Mouse (Mus musculus) forebrain, embryonic 15.5 days (tissue): ENCODE data around the gene Lysmd1. TPM values are rescaled to one million over a fixed set of nuclear protein-coding genes. Genes with fewer than 3 reads are reported as not detected.
"Not testable (repeated sequence)": the region's sequence is repeated elsewhere in the genome, so short reads cannot be mapped to it uniquely, and the experiment has no call there.

Experiments used
- ATAC-seq: fragments of 200-750 bp; cut with Nextera tagmentation; replicated peaks from 2 replicates; pipeline ENCODE4 v1.8.0; 2017; ENCODE audit warnings: mild to moderate bottlenecking, moderate TSS enrichment, moderate library complexity
- H3K27ac ChIP-seq: fragments of 300-500 bp; sonication (generic); replicated peaks from 2 replicates; pipeline ENCODE4 v1.5.1; 2015; ENCODE audit warnings: mild to moderate bottlenecking, inconsistent platforms
- H3K27me3 ChIP-seq: fragments of 300-500 bp; sonication (generic); 2 replicates; pipeline ENCODE4 v1.6.1; 2015; ENCODE audit warnings: inconsistent platforms
- H3K36me3 ChIP-seq: fragments of 300-500 bp; sonication (generic); 2 replicates; pipeline ENCODE4 v1.6.1; 2015; ENCODE audit warnings: mild to moderate bottlenecking, inconsistent platforms
- H3K4me1 ChIP-seq: fragments of 300-500 bp; sonication (generic); 2 replicates; pipeline ENCODE4 v1.6.1; 2015; ENCODE audit warnings: inconsistent platforms
- H3K4me2 ChIP-seq: fragments of 300-500 bp; sonication (generic); replicated peaks from 2 replicates; pipeline ENCODE4 v1.6.1; 2015; ENCODE audit warnings: mild to moderate bottlenecking, inconsistent platforms
- H3K4me3 ChIP-seq: fragments of 300-500 bp; sonication (generic); 2 replicates; pipeline ENCODE4 v1.5.1; 2015; ENCODE audit warnings: mild to moderate bottlenecking, inconsistent platforms
- H3K9ac ChIP-seq: fragments of 300-500 bp; sonication (generic); replicated peaks from 2 replicates; pipeline ENCODE4 v1.6.1; 2015; ENCODE audit warnings: mild to moderate bottlenecking, inconsistent platforms
- H3K9me3 ChIP-seq: fragments of 300-500 bp; sonication (generic); 2 replicates; pipeline ENCODE4 v1.6.1; 2016; ENCODE audit warnings: inconsistent platforms
- WGBS: fragments of 180-500 bp; shearing (Covaris S2); methylation state at CpG from one replicate; pipeline ENCODE4 v1.1.7; 2015; ENCODE audit warnings: mixed read lengths; 5-methylcytosine and 5-hydroxymethylcytosine counted together
- polyA plus RNA-seq: library from polyadenylated mRNA; unstranded; fragments of >200 nt; fragmentation: Nextera tagmentation; extraction: Ambion mirVana; gene quantifications from 2 replicates; pipeline ENCODE4 v1.2.1, GENCODE M21; 2015

Gene Lysmd1
- polyA plus RNA-seq, 1 experiment from 2014 or later, result 42.2 TPM

GRCm38 (mm10) chr3:95121580-95121979 is 12.3 kb upstream of the Lysmd1 start:
- no peak for ATAC-seq
- H3K36me3 ChIP-seq, result peaks cover 59% of the 10 kb centered on the region
- 90% methylated on average over 6 of the region's 6 CpGs for WGBS
- H3K27ac ChIP-seq, result no peak overlapping the region
- no peaks in the 10 kb centered on the region for H3K27me3 ChIP-seq
- no peak overlapping the region for H3K9ac ChIP-seq
- H3K9me3 ChIP-seq, result no peaks in the 10 kb centered on the region
- H3K4me1 ChIP-seq, result peaks cover 11% of the 10 kb centered on the region
- no peak overlapping the region for H3K4me3 ChIP-seq
- H3K4me2 ChIP-seq, result no peak overlapping the region

- H3K27ac ChIP-seq, result peak within 1 kb of the TSS; percentile 47
- H3K9me3 ChIP-seq, result no peaks in the 10 kb centered on the region
- H3K36me3 ChIP-seq, result peaks cover 38% of the 10 kb centered on the region
- ATAC-seq, result 0 out of 2 replicates have a peak, but pooled peaks have one; percentile 39
- H3K4me3 ChIP-seq, result no peak within 1 kb of the TSS
- H3K27me3 ChIP-seq, result no peaks in the 10 kb centered on the region
- H3K9ac ChIP-seq, result no peak within 1 kb of the TSS
- 63% methylated on average over 6 of the region's 6 CpGs for WGBS
- H3K4me1 ChIP-seq, result peaks cover 11% of the 10 kb centered on the region
- H3K4me2 ChIP-seq, result no peak within 1 kb of the TSS
Observed at GRCm38 (mm10) chr3:95124246-95124645, 9.6 kb upstream of the Lysmd1 start, which contains the start of gene Tmod4. Gene Tmod4, plus strand, starts transcription at chr3:95124476.

DNA sequence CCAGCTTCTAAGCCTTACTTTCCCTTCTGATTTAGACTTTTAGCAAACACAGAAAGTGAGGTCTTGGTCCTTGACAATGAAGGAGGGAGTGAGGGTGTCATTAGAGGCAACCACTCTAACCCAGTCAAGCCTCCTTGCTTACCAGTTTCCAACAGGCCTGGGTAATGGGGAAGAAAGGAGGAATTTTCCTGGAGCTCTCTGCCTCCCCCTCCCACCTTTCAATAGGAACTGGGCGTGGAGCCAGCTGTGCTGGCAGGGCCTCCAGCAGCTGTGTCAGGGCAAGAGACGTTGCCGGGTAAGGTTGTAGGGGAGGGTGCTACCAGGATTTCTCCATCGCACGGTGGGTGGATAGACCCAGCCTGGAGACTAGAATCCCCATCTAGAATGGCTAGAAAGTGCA is 8.9 kb upstream of the Lysmd1 start:
- H3K9me3 ChIP-seq, result no peaks in the 10 kb centered on the region
- WGBS, result 12% methylated on average over 5 of the region's 5 CpGs
- ATAC-seq, result peak; percentile 36; the same call in 1 of the 2 replicates
- H3K4me3 ChIP-seq, result no peak overlapping the region
- no peak overlapping the region for H3K9ac ChIP-seq
- H3K27ac ChIP-seq, result peak overlapping the region; percentile 47
- H3K4me1 ChIP-seq, result peaks cover 11% of the 10 kb centered on the region
- no peaks in the 10 kb centered on the region for H3K27me3 ChIP-seq
- peaks cover 37% of the 10 kb centered on the region for H3K36me3 ChIP-seq
- no peak overlapping the region for H3K4me2 ChIP-seq

DNA sequence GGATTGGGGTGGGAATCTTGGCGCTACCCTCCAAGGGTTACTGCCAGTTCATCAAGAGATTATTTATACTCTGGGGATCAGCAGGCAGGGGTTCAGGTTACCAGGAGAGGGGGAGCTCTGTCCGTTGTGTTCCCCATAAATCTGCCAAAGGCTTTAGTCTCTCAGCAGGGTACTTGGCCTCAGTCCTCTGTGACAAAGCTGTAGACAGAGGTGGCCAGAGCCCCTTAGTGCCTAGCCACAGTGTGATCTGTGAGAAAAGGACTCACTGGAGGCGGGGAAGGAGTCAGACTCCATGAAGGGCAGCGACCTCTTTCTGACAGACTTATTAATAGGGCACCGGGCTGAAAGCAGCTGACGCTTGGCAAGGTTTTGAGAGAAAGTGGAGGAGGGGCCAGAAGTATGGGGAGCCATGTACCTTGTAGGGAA is 4.6 kb upstream of the Lysmd1 start:
- no peak overlapping the region for H3K4me2 ChIP-seq
- WGBS, result 54% methylated on average over 6 of the region's 6 CpGs

DNA sequence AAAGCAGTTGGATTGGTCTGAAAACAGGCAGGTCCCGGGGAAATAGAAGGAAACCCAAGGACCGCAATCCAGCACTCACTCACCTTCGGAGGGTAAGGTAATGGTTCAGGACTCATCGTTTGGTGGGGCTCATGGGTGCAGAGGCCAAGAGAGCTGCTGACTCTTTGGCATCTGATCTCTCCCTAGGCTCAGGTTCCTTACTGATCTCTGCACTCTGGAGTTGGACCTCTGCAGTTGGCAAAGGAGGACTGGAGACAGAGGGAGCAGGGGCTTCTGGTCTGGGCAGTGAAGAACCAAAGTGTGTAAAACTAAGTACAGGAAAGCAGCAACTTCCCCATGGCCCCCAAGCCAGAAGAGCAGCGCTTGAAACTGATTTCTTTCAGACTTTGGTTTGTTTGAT is 3.8 kb upstream of the Lysmd1 start:
- H3K36me3 ChIP-seq, result peaks cover 22% of the 10 kb centered on the region
- H3K9ac ChIP-seq, result no peak overlapping the region
- H3K27ac ChIP-seq, result no peak overlapping the region
- ATAC-seq, result no peak
- no peak overlapping the region for H3K4me2 ChIP-seq
- H3K27me3 ChIP-seq, result no peaks in the 10 kb centered on the region
- no peaks in the 10 kb centered on the region for H3K9me3 ChIP-seq
- 95% methylated on average over 5 of the region's 5 CpGs for WGBS
- H3K4me3 ChIP-seq, result no peak overlapping the region
- H3K4me1 ChIP-seq, result peaks cover 13% of the 10 kb centered on the region

More for the DNA sequence above, 4.6 kb upstream of the Lysmd1 start:
- Histone ChIP-seq H3K4me1 (peaks cover 16% of the 10 kb centered on the region), H3K9ac (no peak overlapping the region), H3K27ac (no peak overlapping the region), H3K27me3 (no peaks in the 10 kb centered on the region), H3K36me3 (peaks cover 22% of the 10 kb centered on the region), H3K9me3 (no peaks in the 10 kb centered on the region), H3K4me3 (no peak overlapping the region)
- no peak for ATAC-seq

- H3K4me3 ChIP-seq, H3K27ac ChIP-seq, H3K4me2 ChIP-seq, H3K9ac ChIP-seq, H3K27me3 ChIP-seq, H3K9me3 ChIP-seq, ATAC-seq: not testable (repeated sequence)
- Histone ChIP-seq H3K4me1 (peaks cover 21% of the 10 kb centered on the region), H3K36me3 (peaks cover 22% of the 10 kb centered on the region)
- WGBS, result 91% methylated on average over 2 of the region's 2 CpGs
Observed at GRCm38 (mm10) chr3:95132389-95132788, 1.5 kb upstream of the Lysmd1 start.

DNA sequence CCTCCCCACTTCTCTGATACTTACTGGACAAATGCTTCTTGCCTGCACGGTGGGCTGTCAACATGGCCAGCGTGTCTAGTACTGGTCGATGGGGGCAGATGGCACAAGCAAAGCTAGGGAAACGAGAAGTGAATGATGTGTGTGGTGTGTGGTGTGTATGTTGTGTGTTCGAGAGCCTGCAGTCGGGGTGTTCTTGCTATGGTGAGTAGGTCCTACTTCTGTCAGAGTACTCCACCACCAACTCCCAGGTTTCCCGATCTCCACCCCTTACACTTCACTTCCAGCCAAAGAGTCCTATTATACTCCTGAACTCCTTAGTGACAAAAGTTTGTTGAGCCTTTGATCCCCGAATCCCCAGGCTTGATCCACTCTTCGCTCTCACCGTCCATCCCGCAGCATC is 712 bp upstream of the Lysmd1 start:
- Histone ChIP-seq H3K4me1 (peaks cover 21% of the 10 kb centered on the region), H3K36me3 (peaks cover 22% of the 10 kb centered on the region), H3K9me3 (no peaks in the 10 kb centered on the region), H3K27ac (peak overlapping the region; percentile 79), H3K9ac (peak overlapping the region; percentile 76), H3K27me3 (no peaks in the 10 kb centered on the region), H3K4me2 (peak overlapping the region; percentile 90), H3K4me3 (peak overlapping the region; percentile 68)
- ATAC-seq, result peak; percentile 13; the same call in 1 of the 2 replicates
- WGBS, result 56% methylated on average over 11 of the region's 11 CpGs

- Histone ChIP-seq H3K36me3 (peaks cover 20% of the 10 kb centered on the region), H3K4me3 (peak overlapping the region; percentile 68), H3K4me1 (peaks cover 21% of the 10 kb centered on the region)
- H3K27me3 ChIP-seq, H3K9me3 ChIP-seq, H3K27ac ChIP-seq, H3K9ac ChIP-seq, H3K4me2 ChIP-seq: not testable (repeated sequence)
- peak; percentile 70 for ATAC-seq
- WGBS, result no CpG with 5 or more reads among the region's 12 CpGs
Observed at GRCm38 (mm10) chr3:95134133-95134532, 245 bp downstream of the Lysmd1 start.

- Histone ChIP-seq H3K4me3 (peak overlapping the region; percentile 30), H3K9me3 (no peaks in the 10 kb centered on the region), H3K9ac (0 out of 2 replicates have a peak overlapping the region, but pooled peaks have one; percentile 6), H3K4me2 (peak overlapping the region; percentile 45), H3K36me3 (peaks cover 17% of the 10 kb centered on the region), H3K27ac (no peak overlapping the region), H3K4me1 (peaks cover 21% of the 10 kb centered on the region), H3K27me3 (no peaks in the 10 kb centered on the region)
- no peak for ATAC-seq
- 39% methylated on average over 6 of the region's 6 CpGs for WGBS
Observed at GRCm38 (mm10) chr3:95135023-95135422, 1.1 kb downstream of the Lysmd1 start.

GRCm38 (mm10) chr3:95135433-95136052 is 1.7 kb downstream of the Lysmd1 start:
- Histone ChIP-seq H3K27ac (no peak overlapping the region), H3K4me3 (peak overlapping the region; percentile 30), H3K9ac (no peak overlapping the region), H3K4me2 (peak overlapping the region; percentile 45), H3K9me3 (no peaks in the 10 kb centered on the region), H3K27me3 (no peaks in the 10 kb centered on the region), H3K4me1 (peaks cover 21% of the 10 kb centered on the region), H3K36me3 (peaks cover 18% of the 10 kb centered on the region)
- WGBS, result 92% methylated on average over 7 of the region's 7 CpGs
- no peak for ATAC-seq

- no peaks in the 10 kb centered on the region for H3K9me3 ChIP-seq
- peaks cover 17% of the 10 kb centered on the region for H3K36me3 ChIP-seq
- H3K27me3 ChIP-seq, result no peaks in the 10 kb centered on the region
- no peak for ATAC-seq
- H3K9ac ChIP-seq, result no peak overlapping the region
- 93% methylated on average over 3 of the region's 3 CpGs for WGBS
- H3K4me3 ChIP-seq, result no peak overlapping the region
- peaks cover 21% of the 10 kb centered on the region for H3K4me1 ChIP-seq
- no peak overlapping the region for H3K4me2 ChIP-seq
- H3K27ac ChIP-seq, result no peak overlapping the region
Observed at GRCm38 (mm10) chr3:95136336-95136735, 2.4 kb downstream of the Lysmd1 start.

DNA sequence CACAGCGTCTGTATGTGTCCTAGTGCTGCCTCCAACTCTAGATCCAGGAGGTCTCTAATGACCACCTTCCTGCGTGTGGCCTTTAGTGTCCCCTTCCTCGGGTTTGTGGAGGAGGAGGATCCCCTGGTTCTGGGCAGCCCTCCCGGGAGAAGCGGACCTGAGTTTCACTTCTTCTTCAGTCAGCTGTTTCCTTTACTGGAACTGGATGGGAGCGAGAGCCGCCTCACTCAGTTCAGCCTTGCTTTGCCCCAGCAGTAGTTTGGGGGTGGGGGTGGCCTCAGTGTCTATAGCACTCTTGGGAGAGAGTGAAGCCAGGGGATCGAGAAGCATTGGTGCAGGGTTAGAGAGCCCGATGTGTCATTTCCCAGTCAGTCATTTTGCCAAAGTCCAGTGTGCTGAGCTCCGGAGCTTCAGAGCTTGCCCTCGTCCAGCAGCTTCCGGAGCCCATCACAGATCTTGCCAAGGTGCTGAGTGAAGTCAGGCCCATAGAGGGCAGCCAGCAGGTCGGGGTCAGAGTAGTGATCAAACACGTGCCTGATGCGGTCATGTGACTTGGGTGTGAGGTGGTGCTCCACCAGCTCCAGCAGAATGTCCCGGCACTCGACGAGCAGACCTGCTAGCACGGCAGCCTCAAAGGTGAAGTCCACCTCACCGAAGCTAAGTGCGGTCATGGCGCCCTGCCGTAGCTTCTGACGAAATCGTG is 5.8 kb downstream of the Lysmd1 start:
- Histone ChIP-seq H3K4me3 (no peak overlapping the region), H3K27ac (no peak overlapping the region), H3K36me3 (peaks cover 12% of the 10 kb centered on the region), H3K27me3 (no peaks in the 10 kb centered on the region), H3K9ac (no peak overlapping the region), H3K9me3 (no peaks in the 10 kb centered on the region), H3K4me2 (no peak overlapping the region), H3K4me1 (peaks cover 13% of the 10 kb centered on the region)
- WGBS, result 75% methylated on average over 25 of the region's 25 CpGs
- no peak for ATAC-seq
